Mouse (Mus musculus): ENCODE results near the gene Gh.

GRCm38 (mm10) chr11:106306065-106306385 lies 4.4 kb upstream of the Gh start:
- no peak for TF ChIP-seq CTCF (IDR thresholded peaks at IDR 0.05; ENCODE audit: borderline replicate concordance, insufficient read depth, low read length)
- TF ChIP-seq POLR2A (IDR thresholded peaks at IDR 0.05; ENCODE audit: low read depth, low read length), result no peak

Data from embryonic fibroblast, embryonic 13.5 days (primary cell).